Mouse (Mus musculus): ENCODE measurements around the gene Rabgap1. TPM values are rescaled to one million over a fixed set of nuclear protein-coding genes. Genes with fewer than 3 reads are reported as not detected.
"Not testable (repeated sequence)": the region's sequence is repeated elsewhere in the genome, so short reads cannot be mapped to it uniquely, and the experiment has no call there.

Gene Rabgap1
- 10 to 100 TPM; 44.8 to 45.0 TPM for total RNA-seq (2021)

DNA sequence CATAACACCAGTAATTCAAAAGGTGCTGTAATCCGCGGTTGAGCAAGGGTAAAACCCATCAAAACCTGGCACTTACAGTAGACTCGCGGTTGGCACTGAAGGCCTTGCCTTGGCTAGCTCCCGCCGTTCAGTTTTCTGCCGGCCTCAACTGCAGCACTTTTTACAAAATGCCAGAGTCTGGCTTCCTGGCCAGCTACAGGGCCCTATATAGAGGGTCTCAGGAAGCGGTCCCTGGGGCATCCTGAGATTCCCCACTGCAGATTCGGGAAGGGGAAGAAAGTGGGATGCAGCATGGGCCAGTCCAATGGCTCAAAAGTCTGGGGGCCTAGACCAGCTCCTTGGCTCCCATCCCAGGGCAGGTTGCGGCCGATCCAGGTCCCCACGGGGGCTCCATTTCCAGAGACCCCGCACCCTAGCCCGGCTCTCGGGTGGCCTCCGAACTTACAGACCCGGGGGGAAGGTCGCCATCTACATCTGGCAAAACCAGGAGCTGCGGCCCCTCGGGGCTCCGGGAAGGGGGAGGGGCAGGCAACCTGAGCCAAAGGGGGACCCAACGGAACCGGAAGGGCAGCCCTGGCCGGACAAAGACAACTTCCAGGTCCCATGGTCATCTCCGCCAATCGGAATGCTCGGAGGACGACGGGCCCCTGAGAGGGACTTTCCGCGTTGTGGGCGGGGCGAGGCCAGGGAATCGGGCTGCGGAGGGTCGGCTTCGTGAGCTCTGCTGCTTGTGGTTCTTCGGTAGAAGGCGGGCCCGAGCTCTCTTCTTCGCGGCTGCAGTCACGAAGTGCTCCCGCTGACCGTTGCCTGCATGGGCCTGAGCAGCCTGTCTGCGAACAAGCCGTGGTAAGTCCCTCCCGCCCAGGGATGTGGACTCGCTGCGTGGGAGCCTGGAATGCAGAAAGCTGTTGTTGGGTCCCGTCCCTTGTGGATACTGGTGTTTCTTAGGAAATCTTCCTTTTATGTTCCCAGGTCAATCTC, at the start of gene Rabgap1, which contains the start of the genes Zbtb26 and Zbtb6:
TSS of gene Rabgap1 (plus strand) at position 669 of the 981 bp plus-strand sequence.
TSS of gene Zbtb26 (minus strand) at position 525 of the 981 bp plus-strand sequence.
TSS of gene Zbtb6 (minus strand) at position 561 of the 981 bp plus-strand sequence.
- intact Hi-C loops (cut with DNase I), result no loop called here
- peak; percentile 95 for DNase-seq

DNA sequence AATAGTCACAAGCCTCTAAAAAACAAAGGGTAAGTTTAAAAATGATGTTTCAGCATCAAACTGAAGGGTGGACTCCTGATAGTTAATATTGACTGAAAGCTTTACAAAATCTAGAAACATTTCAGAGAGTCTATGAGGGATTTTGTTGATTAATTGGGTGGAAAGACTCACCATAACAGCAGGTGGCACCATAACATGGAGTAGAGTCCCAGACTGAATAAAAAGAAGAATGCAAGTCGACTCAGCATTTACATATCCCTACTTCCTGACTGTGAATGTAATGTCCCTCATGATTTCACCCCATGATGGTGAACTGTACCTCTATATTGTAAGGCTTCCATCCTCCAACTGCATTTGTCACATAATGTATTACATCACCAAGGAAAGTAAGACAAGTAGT, 47.5 kb upstream of the Rabgap1 start:
- DNase-seq, result no peak
- intact Hi-C loops (cut with DNase I), result loop anchor here (5.0 kb wide), 1 partner anchor 87 kb away; no protein-coding TSS in a partner anchor

DNA sequence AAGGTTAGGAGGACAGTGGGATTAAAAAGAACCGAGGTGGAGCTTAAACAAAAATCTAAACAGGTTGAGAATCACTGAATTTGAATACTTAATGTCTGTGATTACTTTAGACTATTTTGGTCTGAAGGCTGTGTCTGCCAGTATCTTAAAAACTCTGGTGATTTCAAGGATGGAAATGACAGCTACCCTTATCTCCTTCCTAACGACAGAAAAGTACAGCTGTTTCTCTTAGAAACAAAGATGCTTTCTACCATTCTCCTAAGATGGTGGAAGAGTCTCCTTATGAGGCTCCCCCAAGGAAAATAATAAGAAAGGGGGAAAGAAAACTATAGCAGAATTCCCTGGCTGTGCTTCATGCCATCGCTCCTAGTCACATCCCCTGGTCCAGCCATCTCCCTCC, 21.2 kb upstream of the Rabgap1 start:
- intact Hi-C loops (cut with DNase I), result no loop called here
- DNase-seq, result no peak

DNA sequence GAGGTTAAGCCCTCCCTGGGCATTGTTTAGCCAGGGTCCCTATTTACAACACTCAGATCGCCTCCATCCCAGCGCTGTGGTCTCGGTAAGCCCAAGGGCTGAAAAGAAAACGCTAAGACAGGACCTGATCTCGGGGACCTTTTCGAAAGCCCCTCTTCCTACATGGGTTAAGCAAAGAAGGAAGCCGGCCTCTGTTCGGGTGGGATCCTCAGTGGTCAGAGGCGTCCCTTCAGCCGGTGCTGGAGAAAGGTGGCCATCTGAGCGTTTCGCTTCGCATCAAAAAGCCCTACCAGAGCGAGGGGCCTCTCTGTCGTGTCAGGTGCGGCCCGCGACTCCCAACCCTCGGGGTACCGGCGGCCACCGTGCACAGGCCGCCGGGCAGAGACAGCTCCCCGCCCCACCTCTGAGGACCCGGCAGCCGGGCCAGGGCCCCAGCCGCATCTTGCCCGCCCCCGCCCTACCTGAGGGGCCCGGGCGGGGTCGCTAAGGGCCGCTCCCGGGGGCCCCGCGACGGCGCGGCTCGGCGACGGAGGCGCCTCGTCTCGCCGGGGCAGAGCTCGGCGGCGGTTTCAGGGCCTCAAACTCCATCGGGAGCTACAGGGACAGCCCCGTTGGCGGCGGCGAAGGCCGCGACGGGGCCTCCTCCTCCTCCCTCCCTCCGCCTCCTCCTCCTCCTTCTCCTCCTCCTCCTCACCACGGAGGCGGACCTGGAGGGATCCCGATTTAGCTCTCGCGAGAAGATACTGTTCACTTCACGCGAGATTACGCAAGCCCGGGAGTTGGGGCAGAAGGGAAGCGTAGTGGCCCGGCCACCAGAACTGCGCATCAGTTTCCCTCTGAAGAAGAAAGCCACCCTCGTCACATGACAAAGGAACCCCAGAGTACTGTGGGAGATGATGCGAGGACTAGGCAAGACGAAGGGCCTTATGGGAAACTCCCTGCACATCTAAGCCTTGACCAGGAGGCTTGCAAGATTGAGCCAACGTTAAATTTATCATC, 20.5 kb upstream of the Rabgap1 start, which contains the start of gene Rc3h2:
TSS of gene Rc3h2 (minus strand) at position 598 of the 999 bp plus-strand sequence.
- intact Hi-C loops (cut with DNase I), result no loop called here

DNA sequence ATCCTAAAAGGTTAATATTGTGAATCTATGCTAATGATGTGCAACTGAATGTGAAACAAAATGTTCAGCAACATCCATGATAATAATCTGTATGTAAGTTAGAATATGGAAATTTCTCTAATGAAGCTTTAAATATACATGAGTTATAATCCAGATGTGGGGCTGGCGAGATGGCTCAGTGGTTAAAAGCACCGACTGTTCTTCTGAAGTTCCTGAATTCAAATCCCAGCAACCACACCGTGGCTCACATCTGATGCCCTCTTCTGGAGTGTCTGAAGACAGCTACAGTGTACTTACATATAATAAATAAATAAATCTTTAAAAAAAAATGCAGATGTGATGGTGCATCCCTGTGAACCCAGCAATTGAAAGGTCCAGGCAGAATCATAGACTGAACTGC, 19.4 kb upstream of the Rabgap1 start:
- intact Hi-C loops (cut with DNase I), result no loop called here
- DNase-seq, result no peak

More for the DNA sequence above, 20.5 kb upstream of the Rabgap1 start, which contains the start of gene Rc3h2:
- peak; percentile 92 to 93 for DNase-seq

DNA sequence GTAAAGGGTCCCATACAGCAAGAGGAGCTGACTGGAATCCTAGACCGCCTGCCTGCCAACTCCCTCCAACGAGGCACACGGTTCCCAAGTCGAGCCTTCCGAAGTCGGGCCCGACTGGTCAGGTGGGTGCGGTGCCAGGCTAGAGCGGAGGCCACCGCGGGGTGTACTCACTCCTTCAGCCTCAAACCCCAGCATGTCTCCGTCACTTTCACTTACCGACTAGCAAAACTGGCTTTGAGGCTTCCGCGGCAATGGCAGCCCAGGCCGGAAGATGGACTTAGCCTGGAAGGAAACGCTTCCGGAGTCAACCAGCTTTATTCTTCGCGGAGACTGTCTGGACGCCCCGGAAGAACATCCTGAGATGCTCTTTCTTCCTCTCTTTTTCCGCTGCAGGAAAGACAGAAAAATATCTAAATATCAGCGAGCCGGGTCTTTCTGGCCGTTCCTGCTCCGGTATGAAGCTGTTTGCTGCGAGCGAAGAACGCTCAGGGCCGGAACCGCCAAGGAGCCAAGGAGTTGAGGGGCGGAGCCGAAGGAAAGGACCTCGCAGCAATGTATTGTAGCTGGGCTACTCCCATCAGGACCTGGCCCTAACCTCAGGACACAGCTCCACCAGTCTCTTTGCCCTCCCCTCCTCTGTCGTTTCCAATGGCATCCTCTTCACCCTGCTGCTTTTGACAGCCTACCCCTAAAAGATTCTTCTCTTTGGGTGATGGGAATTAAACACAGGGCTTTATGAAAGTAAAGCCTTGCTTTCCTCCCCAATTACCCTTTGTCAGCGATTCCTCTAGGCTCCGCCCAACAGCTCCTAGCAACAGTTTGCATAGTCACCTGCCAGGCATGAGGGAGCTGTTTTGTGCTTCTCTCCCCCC, 12.2 kb upstream of the Rabgap1 start:
- intact Hi-C loops (cut with DNase I), result no loop called here
- DNase-seq, result peak; percentile 76 to 78

DNA sequence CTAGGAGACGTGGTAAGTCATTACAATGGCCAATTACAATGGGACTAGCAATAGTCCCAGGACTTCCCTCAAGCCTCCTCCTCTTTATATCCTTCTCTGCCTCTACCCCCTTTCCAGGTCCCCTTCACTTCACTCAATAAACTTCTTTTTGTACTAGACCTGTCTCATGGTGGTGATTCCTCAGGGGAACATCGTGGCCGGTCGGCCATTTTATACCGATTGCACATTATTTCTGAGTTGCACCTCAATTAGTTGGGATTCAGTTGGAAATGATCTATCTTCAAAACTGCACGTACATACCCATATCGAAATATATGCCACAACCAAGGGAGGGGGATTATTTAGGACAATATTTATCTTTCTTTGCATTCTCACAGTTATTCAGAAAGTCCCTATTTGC, 11.5 kb upstream of the Rabgap1 start:
- intact Hi-C loops (cut with DNase I), result no loop called here

DNA sequence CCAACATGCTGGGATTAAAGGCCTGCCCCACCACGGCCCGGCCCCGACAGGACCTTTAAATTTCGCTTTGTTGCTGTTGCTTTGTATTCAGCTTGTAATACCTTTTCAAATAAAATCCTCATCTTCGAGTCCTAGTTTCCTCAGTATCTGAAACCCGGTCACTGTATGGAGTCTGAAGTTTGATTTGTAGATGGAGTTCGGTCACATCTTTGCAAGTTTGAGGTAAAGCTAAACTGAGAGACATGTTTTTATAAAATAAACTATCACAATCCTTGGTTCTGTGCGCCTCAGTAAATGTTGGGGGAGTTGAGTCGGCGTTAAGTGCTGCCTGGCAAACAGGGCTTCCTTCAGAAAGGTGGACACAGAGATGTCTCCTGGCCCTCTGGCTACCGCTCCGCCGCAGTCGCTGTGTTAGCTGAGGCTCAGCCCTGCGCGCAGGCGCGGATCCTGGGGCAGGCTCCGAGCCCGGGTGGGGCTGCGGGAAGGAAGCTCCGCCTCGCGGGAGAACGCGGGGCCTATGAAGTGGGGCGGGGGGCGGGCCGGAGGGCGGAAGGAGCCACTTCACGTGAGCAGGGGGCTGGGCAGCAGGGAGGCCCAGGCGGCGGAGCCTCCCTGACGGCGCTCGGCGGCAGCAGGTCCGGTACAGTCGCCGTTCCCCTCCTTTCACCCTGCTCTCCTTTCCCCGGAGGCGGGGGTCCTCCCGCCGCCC, 8.7 kb downstream of the Rabgap1 start:
- peak; percentile 91 to 93 for DNase-seq
- intact Hi-C loops (cut with DNase I), result no loop called here

More for the DNA sequence above, 11.5 kb upstream of the Rabgap1 start:
- no peak for DNase-seq

DNA sequence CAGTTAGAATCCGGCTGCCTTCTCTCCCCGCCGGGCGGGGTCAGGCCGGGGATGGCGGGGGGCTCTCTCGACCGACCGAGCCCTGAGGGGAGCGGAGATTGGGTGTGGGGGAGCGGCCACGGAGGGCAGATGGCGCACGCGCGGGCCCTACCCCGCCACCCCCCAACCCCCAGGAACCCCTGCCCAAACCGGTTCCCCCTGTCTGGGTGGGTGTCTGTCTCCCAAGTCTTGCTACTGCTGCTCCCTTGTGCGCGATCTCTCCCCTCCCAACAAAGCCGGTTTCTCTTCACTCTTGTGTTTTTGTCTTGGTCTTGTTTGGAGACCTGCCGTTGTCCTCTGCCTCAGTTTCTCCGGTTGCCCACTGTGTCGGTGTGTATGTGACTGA, 9.3 kb downstream of the Rabgap1 start:
- DNase-seq, result peak in 1 of 2 experiments; percentile 7
- intact Hi-C loops (cut with DNase I), result no loop called here

DNA sequence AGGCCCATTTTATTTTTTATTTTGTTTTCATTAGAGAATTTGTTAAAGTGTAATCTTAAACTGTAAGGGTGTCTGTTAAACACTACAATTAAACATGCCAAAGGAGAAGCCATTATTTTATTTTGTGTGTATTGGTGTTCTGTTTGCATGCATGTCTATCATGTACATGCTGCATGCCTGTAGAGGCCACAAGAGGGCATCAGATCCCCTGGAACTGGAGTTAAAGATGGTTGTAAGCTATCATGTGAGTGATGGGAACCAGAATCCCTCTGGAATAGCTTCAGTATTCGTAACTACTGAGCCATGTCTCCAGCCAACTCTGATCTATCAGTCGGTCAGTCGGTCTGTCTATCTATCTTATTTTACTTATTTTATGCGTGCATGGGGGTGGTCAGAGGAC, 17.6 kb downstream of the Rabgap1 start:
- DNase-seq, result no peak
- intact Hi-C loops (cut with DNase I), result no loop called here

DNA sequence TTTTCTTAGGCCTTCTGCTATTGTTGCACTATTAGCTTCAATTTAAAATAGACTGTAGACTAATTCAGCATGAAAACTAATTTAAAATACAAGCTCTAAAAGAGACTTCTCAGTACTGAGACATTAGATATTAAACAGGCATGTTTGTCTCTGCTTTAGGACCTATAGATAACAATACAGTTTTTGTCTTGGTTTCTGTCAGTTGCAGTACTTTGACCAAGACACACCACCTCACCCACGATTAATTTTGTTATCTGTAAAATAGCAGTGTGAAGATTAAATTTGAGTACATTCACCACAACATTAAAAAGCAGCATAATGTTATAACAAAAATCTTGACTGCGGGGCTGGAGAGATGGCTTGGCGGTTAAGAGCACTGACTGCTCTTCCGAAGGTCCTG, 23.2 kb downstream of the Rabgap1 start:
- no peak for DNase-seq
- intact Hi-C loops (cut with DNase I), result no loop called here

DNA sequence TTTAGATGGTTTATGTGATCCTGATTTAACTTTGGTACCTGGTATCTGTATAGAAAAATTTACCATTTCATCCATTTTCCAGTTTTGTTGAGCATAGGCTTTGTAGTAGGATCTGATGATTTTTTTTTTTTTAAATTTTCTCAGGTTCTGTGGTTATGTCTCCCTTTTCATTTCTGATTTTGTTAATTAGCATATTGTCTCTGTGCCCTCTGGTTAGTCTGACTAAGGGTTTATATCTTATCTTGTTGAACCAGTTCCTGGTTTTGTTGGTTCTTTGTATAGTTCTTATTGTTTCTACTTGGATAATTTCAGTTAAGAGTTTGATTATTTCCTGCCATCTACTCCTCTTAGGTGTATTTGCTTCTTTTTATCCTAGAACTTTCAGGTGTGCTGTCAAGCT, 36.5 kb downstream of the Rabgap1 start:
- DNase-seq, result no peak
- intact Hi-C loops (cut with DNase I), result no loop called here

DNA sequence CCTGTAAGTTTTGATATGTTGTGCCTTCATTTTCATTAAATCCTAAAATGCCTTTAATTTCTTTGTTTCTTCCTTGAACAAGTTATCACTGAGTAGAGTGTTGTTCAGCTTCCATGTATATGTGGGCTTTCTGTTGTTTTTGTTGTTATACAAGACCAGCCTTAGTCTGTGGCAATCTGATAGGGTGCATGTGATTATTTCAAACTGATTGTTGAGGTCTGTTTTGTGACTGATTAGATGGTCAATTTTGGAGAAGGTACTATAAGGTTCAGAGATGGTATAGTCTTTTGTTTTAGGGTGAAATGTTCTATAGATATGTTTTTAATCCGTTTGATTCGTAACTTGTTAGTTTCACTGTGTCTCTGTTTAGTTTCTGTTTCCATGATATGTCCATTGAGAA, 37.0 kb downstream of the Rabgap1 start:
- intact Hi-C loops (cut with DNase I), result loop anchor here (5.0 kb wide), 1 partner anchor 83 kb away; no protein-coding TSS in a partner anchor
- no peak for DNase-seq

DNA sequence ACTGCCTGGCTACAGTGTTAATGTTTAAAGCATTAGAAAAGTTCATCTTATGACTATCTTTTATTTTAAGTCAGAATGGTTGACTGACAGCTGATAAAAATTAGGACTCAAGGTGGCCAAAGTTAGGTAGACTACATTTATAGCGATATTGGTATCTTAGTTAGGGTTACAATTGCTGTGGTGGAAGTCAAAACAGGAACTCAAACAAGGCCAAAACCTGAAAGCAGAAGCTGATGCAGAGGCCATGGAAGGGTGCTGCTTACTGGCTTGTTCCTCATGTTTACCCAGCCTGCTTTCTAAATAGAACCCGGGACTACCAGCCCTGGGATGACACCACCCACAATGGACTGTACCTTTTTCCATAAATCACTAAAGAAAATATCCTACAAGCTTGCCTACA, 41.1 kb downstream of the Rabgap1 start:
- intact Hi-C loops (cut with DNase I), result loop anchor here (5.0 kb wide), 1 partner anchor 87 kb away; no protein-coding TSS in a partner anchor
- DNase-seq, result no peak

DNA sequence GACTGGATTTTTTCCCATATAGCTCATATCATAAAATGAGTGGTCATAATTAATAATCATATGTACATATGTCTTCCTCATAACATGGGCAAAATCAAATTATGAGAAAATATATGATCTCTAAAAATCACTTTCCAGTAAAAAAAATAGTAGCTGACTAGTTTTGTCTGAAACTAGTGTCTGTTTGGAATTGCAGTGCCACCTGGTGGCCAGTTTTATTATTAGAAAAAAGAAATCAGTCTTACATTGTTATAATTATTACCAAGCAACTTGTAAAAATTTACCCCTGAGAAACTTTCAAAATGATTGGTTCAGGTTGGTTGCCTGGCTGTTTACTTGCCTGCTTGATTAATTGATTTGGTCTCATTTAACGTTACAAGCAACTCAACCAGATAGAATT, 42.3 kb downstream of the Rabgap1 start:
- intact Hi-C loops (cut with DNase I), result loop anchor here (1.0 to 5.0 kb wide), 3 partner anchors 73 to 287 kb away; no protein-coding TSS in a partner anchor
- peak; percentile 31 to 44 for DNase-seq

DNA sequence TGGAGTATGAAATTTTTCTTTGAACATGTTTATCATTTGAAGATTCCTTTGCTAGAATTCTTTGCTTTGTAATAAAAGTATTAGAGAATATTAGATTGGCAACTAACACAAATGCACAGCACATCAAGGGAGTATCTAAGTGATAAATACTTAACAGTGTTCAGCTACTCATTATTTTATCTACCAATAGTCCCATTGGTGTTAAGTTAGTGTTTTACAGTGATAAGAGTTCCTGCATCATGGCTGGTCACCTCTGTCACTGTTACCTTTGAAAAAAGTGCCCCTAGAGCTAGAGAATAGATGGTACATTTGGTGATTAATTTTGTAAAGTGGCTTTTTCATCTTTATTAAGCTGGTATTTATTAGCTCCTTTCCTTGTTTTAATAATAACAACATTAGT, 43.3 kb downstream of the Rabgap1 start:
- no peak for DNase-seq
- intact Hi-C loops (cut with DNase I), result loop anchor here (5.0 kb wide), 2 partner anchors 74 to 286 kb away; no protein-coding TSS in a partner anchor

DNA sequence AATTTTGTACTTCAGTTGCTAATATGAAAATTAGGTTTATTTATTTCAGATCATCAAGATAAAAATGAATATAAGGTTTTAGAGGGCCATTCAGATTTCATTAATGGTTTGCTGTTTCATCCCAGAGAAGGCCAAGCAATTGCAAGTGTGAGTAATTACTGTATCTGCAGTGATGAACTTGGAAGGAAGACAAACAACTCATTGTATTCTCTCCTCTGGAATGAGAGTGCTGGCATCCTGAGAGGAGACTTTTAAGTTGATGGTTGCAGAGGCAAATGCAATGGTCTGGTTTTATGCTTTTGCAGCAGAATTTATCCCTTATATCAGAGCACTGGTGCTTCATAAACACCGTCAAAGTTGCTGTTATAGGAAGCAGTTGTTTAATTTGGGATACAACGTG, 45.9 kb downstream of the Rabgap1 start:
- intact Hi-C loops (cut with DNase I), result loop anchor here (5.0 kb wide), 2 partner anchors 77 to 283 kb away; no protein-coding TSS in a partner anchor
- no peak for DNase-seq

DNA sequence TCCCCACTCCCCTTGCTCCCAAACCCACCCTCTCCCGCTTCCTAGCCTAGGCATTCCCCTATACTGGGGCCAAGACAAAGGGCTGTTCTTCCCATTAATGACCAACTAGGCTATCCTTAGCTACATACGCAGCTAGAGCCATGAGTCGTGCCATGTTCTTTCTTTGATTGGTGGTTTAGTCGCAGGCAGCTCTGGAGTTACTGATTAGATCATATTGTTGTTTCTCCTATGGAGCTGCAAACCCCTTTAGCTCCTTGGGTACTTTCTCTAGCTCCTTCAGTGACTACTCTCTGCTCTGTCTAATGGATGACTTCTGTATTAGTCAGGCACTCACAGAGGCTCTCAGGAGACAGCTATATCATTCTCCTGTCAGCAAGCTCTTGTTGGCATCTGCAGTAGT, 54.2 kb downstream of the Rabgap1 start:
- intact Hi-C loops (cut with DNase I), result no loop called here
- DNase-seq, result no peak

DNA sequence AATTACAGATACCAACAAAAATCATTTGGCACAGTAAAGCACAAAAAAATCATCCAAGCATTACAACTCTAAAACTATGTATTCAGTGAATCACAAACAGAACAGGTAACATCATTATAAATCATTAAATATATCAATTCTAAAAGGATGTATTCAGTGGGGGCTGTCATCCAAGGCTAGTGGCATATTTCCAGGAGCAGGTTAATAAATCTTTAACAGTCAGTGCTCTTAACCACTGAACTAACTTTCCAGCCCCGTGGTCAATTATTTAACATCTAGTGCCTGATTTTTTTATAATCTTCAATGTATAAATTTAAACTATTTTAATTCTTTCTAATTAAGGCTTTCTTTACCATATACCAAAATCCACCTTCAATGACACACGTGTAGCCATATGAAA, 62.8 kb downstream of the Rabgap1 start:
- intact Hi-C loops (cut with DNase I); DNase-seq: not testable (repeated sequence)

Data from heart, postnatal 36 days (tissue).